Mouse (Mus musculus): Measurements from ENCODE around the gene Prkg1. TPM values are rescaled to one million over a fixed set of nuclear protein-coding genes. Genes with fewer than 3 reads are reported as not detected.
A peak's percentile ranks its signal among the peaks of the same experiment; 100 is the strongest.

Gene Prkg1
- total and polyA plus RNA-seq, 3 experiments, result not detected

DNA sequence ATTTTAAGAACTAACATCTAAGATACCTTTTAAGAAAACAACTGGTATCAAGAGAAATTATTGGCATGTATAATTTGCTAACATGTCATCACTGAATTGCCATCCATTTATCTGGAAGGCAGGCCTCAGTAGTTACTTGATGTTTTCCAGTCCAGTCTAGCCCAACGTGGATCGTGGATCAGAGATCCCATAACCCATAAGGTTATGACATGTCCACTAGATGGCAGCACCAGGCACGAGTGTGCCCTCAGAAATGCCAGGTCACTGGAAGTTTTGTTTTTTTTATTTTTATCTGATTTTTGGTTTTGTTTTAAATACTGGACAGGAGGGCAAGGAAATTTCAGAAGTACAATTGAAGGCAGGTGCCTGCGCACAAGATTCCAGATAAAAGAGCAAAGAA lies 422.7 kb downstream of the Prkg1 start:
- peak; percentile 45; the same call in 1 of the 2 replicates for TF ChIP-seq ZNF384 (IDR thresholded peaks at IDR 0.05; ENCODE audit: low read depth, low read length)
- TF ChIP-seq BHLHE40 (IDR thresholded peaks at IDR 0.05; ENCODE audit: borderline replicate concordance, low read depth, low read length), result no peak
- no peak for TF ChIP-seq EP300 (IDR thresholded peaks at IDR 0.05; ENCODE audit: low read depth in 1 of 2, low read length in 2 of 2)
- no peak for TF ChIP-seq KAT2A (conservative IDR thresholded peaks at IDR 0.05; ENCODE audit: low read depth, low read length)
- TF ChIP-seq ELF1 (IDR thresholded peaks at IDR 0.05; ENCODE audit: low read depth, low read length), result no peak
- TF ChIP-seq USF2 (IDR thresholded peaks at IDR 0.05; ENCODE audit: borderline replicate concordance in 1 of 2, insufficient read depth in 1 of 2, low read depth in 1 of 2, low read length in 2 of 2), result no peak
- no peak for TF ChIP-seq GABPA (IDR thresholded peaks at IDR 0.05; ENCODE audit: low read depth, low read length)
- TF ChIP-seq NELFE (IDR thresholded peaks at IDR 0.05; ENCODE audit: low read depth, low read length), result no peak
- peak; percentile 50 to 67 (median 62) for TF ChIP-seq CTCF (IDR thresholded peaks at IDR 0.05 in 2 of 3, conservative IDR thresholded peaks at IDR 0.05 in 1 of 3; ENCODE audit: control insufficient read depth in 1 of 3, insufficient read depth in 1 of 3, low read depth in 2 of 3, low read length in 3 of 3, poor library complexity in 1 of 3, severe bottlenecking in 1 of 3)
- TF ChIP-seq CHD2 (IDR thresholded peaks at IDR 0.05; ENCODE audit: low read length), result no peak
- TF ChIP-seq ZMIZ1 (IDR thresholded peaks at IDR 0.05; ENCODE audit: low read depth, low read length), result no peak
- peak; percentile 62 for TF ChIP-seq SMC3 (IDR thresholded peaks at IDR 0.05; ENCODE audit: low read depth, low read length)
- TF ChIP-seq RAD21 (IDR thresholded peaks at IDR 0.05; ENCODE audit: low read depth, low read length), result peak; percentile 36
- TF ChIP-seq POLR2A (IDR thresholded peaks at IDR 0.05; ENCODE audit: control insufficient read depth in 1 of 2, insufficient read depth in 1 of 2, low read depth in 1 of 2, low read length in 2 of 2, poor library complexity in 1 of 2), result no peak
- Histone ChIP-seq H3K9ac (ENCODE audit: control insufficient read depth, low read depth, low read length, poor library complexity, severe bottlenecking) (no peak overlapping the region), H3K4me1 (ENCODE audit: control insufficient read depth in 1 of 2, insufficient read depth in 2 of 2, low read length in 2 of 2) (no peaks in the 10 kb centered on the region; a peak in 1 of 4 replicates), H3K27me3 (ENCODE audit: control insufficient read depth in 1 of 2, insufficient read depth in 2 of 2, low read length in 2 of 2) (no peaks in the 10 kb centered on the region), H3K36me3 (ENCODE audit: control insufficient read depth in 1 of 2, insufficient read depth in 2 of 2, low read length in 2 of 2) (no peaks in the 10 kb centered on the region), H3K27ac (ENCODE audit: control insufficient read depth, low read depth, low read length) (no peak overlapping the region), H3K9me3 (replicated peaks; ENCODE audit: insufficient read depth, low read length) (no peaks in the 10 kb centered on the region), H3K79me2 (ENCODE audit: control insufficient read depth, insufficient read depth, low read length, poor library complexity) (no peaks in the 10 kb centered on the region), H3K4me3 (ENCODE audit: control insufficient read depth in 1 of 2, insufficient read depth in 1 of 2, low read depth in 2 of 2, low read length in 2 of 2) (no peak overlapping the region)
- DNase-seq (ENCODE audit: low read depth, low spot score), result peak; percentile 42

DNA sequence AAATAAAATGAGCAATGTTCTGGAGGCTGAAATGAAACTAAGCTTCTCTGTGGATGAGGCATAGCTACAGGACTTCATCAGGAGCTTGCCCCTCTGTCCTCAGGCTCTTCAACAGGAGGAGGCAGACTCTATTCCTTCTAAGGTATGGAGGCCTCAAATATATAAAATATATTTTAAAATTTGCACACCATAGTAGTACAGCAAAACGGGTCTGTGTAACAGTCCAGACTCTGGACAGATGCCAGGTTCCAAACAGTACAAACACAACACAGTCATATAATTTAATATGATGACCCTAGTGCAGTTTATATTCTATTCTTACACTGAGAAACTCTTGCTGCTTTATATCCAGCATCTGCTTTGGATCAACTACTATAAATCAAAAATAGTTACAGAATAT lies 423.9 kb downstream of the Prkg1 start:
- Histone ChIP-seq H3K4me1 (ENCODE audit: control insufficient read depth in 1 of 2, insufficient read depth in 2 of 2, low read length in 2 of 2) (no peaks in the 10 kb centered on the region; a peak in 1 of 4 replicates), H3K4me3 (ENCODE audit: control insufficient read depth in 1 of 2, insufficient read depth in 1 of 2, low read depth in 2 of 2, low read length in 2 of 2) (no peak overlapping the region), H3K9me3 (replicated peaks; ENCODE audit: insufficient read depth, low read length) (no peaks in the 10 kb centered on the region), H3K27me3 (ENCODE audit: control insufficient read depth in 1 of 2, insufficient read depth in 2 of 2, low read length in 2 of 2) (no peaks in the 10 kb centered on the region), H3K9ac (ENCODE audit: control insufficient read depth, low read depth, low read length, poor library complexity, severe bottlenecking) (no peak overlapping the region), H3K36me3 (ENCODE audit: control insufficient read depth in 1 of 2, insufficient read depth in 2 of 2, low read length in 2 of 2) (no peaks in the 10 kb centered on the region), H3K27ac (ENCODE audit: control insufficient read depth, low read depth, low read length) (no peak overlapping the region), H3K79me2 (ENCODE audit: control insufficient read depth, insufficient read depth, low read length, poor library complexity) (no peaks in the 10 kb centered on the region)
- no peak for DNase-seq (ENCODE audit: low read depth, low spot score)
- TF ChIP-seq MAZ (IDR thresholded peaks at IDR 0.05; ENCODE audit: low read depth, low read length) (no peak), NELFE (IDR thresholded peaks at IDR 0.05; ENCODE audit: low read depth, low read length) (no peak), ZKSCAN1 (IDR thresholded peaks at IDR 0.05; ENCODE audit: low read depth, low read length) (no peak), MYB (IDR thresholded peaks at IDR 0.05; ENCODE audit: low read depth, low read length) (no peak), RCOR1 (IDR thresholded peaks at IDR 0.05; ENCODE audit: low read depth, low read length) (no peak), USF2 (IDR thresholded peaks at IDR 0.05; ENCODE audit: borderline replicate concordance in 1 of 2, insufficient read depth in 1 of 2, low read depth in 1 of 2, low read length in 2 of 2) (no peak), RAD21 (IDR thresholded peaks at IDR 0.05; ENCODE audit: low read depth, low read length) (no peak), ZNF384 (IDR thresholded peaks at IDR 0.05; ENCODE audit: low read depth, low read length) (no peak), MXI1 (IDR thresholded peaks at IDR 0.05; ENCODE audit: low read depth, low read length) (no peak), ZMIZ1 (IDR thresholded peaks at IDR 0.05; ENCODE audit: low read depth, low read length) (no peak), KAT2A (conservative IDR thresholded peaks at IDR 0.05; ENCODE audit: low read depth, low read length) (no peak), POLR2AphosphoS5 (IDR thresholded peaks at IDR 0.05; ENCODE audit: borderline replicate concordance, low read depth, low read length) (no peak), SIN3A (IDR thresholded peaks at IDR 0.05; ENCODE audit: low read length) (no peak), GATA1 (IDR thresholded peaks at IDR 0.05; ENCODE audit: low read depth, low read length) (no peak), MYC (IDR thresholded peaks at IDR 0.05; ENCODE audit: low read depth, low read length) (no peak), HCFC1 (IDR thresholded peaks at IDR 0.05; ENCODE audit: low read depth, low read length) (no peak), USF1 (IDR thresholded peaks at IDR 0.05; ENCODE audit: low read depth, low read length) (no peak)

All from MEL (cell line).